Mouse (Mus musculus): ENCODE measurements around the gene Rab4a. TPM values are rescaled to one million over a fixed set of nuclear protein-coding genes. Genes with fewer than 3 reads are reported as not detected.

The Rab4a gene
- 2.0 and 2.9 TPM in 2 replicates for polyA plus RNA-seq (2012; ENCODE audit: low replicate concordance)

DNA sequence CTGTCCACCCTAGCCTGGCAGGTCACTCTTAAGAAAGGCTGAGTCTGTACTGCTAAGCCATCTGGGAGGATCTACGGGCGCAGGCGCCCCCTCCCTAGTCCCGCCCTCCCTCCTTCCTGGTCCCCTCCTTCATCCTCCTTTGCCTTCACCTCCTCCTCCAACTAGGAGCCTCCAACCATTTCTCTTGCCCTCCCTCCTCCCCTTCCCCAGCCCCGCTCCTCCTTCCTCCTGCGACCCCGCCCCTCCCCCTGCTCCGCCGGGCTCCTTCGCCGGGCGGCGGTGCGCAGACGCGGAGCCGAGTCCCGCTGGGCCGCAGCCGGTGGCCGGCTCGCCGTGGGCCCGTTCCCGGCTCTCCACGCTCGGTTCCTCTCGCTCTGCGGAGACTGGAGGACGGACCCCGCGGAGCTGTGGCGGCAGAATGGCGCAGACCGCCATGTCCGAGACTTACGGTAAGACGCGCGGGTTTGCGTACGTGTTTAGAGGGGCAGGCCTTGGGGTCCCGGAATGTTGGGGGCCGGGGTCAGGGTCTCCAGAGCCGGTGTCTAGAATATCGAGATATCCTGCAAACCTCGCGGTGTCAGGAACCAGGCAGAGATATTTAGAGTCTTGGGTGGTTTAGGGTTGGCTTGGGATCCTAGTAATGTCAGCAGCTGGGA lies at the start of gene Rab4a:
Rab4a (plus strand) TSS at position 268 of the 656 bp plus-strand sequence.

DNA sequence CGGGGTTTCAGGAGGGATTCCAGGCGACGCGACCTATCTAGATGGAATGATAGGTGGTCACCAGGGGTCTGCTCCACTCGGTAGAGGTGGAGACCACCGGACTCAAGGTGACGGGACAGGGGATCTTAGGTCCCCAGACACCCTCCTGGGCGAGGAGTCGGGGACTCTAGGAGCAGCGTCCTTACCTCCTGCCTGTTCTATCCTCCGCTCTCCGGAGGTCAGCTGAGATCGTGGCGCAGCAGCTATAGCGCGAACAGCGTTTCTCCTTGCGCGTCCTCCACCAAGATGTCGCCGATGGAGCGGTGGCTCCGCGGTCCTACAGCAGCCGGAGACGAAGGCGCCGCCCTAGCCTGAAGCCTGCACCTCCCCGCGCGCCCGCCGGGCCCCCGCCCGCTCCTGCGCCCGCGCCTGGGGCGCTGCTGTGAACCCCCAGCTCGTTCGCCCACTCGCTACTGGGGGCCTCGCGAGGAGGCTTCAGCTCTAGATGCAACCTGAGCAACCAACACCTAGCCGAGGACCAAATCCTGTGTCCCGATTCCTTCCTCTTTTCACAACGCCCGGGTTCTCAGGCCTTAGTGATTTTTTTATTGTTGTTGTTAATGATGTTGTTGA lies 54.0 kb downstream of the Rab4a start, which contains the start of gene Ccsap:
Ccsap (minus strand) TSS at position 562 of the 612 bp plus-strand sequence.

Other genes starting within 250 kb of the Rab4a start
- gene Rhou, start 152.1 kb upstream of the Rab4a start, polyA plus RNA-seq (2012; ENCODE audit: low replicate concordance), result 0.29 and 1.1 TPM in 2 replicates
- 3.1 and 7.1 TPM in 2 replicates for gene Ccsap, start 54.2 kb downstream of the Rab4a start, polyA plus RNA-seq (2012; ENCODE audit: low replicate concordance)
- gene Acta1, start 88.8 kb downstream of the Rab4a start, polyA plus RNA-seq (2012; ENCODE audit: low replicate concordance), result not detected in 2 replicates
- 8.1 and 20.0 TPM in 2 replicates for gene Nup133, start 143.3 kb downstream of the Rab4a start, polyA plus RNA-seq (2012; ENCODE audit: low replicate concordance)
- 5.8 and 16.9 TPM in 2 replicates for gene Abcb10, start 177.1 kb downstream of the Rab4a start, polyA plus RNA-seq (2012; ENCODE audit: low replicate concordance)
- 15.7 and 25.6 TPM in 2 replicates for gene Taf5l, start 215.4 kb downstream of the Rab4a start, polyA plus RNA-seq (2012; ENCODE audit: low replicate concordance)
- gene Urb2, start 215.5 kb downstream of the Rab4a start, polyA plus RNA-seq (2012; ENCODE audit: low replicate concordance), result 1.4 and 2.8 TPM in 2 replicates

All from hematopoietic multipotent progenitor cell, adult 10-12 weeks (in vitro differentiated cells).